Mouse (Mus musculus) E14TG2a.4 (cell line): ENCODE measurements at regions not wholly inside any gene's neighbourhood (a gene's known extent, or its start where the extent isn't known, plus 50 kb on each side); places are given as distances from the start of the nearest gene placed in this dataset.

ENCODE experiments used
- CTCF ChIP-seq: conservative IDR thresholded peaks from 2 replicates; pipeline ENCODE4 v1.5.1; 2014; ENCODE audit warnings: low read length
- NANOG ChIP-seq: IDR thresholded peaks from 2 replicates; pipeline ENCODE4 v1.6.1; 2014; ENCODE audit warnings: borderline replicate concordance, low read length, mixed read lengths
- POU5F1 ChIP-seq: IDR thresholded peaks from 2 replicates; pipeline ENCODE4 v1.6.1; 2014; ENCODE audit warnings: low read length, borderline replicate concordance

DNA sequence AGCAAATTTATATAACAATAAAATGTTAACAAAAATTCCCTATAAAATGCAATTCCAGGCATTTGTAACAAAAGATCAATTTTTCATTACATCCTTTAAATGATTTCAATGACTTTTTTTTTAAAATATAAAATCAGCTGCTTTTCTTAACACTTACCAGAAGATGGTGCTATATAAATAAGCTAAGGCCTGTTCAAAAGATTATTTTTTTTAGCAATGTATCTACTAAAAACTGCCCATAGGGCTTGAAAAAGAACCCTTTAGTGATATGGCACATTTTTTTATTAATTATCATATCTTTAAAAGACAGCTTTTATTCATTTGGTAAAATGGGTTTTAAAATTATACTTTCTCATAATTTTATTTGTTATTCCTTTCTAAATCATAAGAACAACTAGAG lies 90.9 kb upstream of the Pot1a start:
- no peak for TF ChIP-seq CTCF
- TF ChIP-seq NANOG = no peak
- no peak for TF ChIP-seq POU5F1
